Mouse (Mus musculus) layer of hippocampus, postnatal 36 days (tissue): ENCODE results near the gene Psap. TPM values are rescaled to one million over a fixed set of nuclear protein-coding genes. Genes with fewer than 3 reads are reported as not detected.
A peak's percentile ranks its signal among the peaks of the same experiment; 100 is the strongest.
"Not testable (repeated sequence)": the region's sequence is repeated elsewhere in the genome, so short reads cannot be mapped to it uniquely, and the experiment has no call there.

Experiments
- DNase-seq, 2 experiments: peaks; one replicate each; pipeline ENCODE4 v3.0.0; 2022
- total RNA-seq, 2 experiments: library from RNA; stranded (reverse); gene quantifications; 2 replicates each; pipeline ENCODE4 v1.2.3; 2021

Psap gene
- total RNA-seq: 1,000 to 10,000 TPM; 1,330 to 1,401 TPM

DNA sequence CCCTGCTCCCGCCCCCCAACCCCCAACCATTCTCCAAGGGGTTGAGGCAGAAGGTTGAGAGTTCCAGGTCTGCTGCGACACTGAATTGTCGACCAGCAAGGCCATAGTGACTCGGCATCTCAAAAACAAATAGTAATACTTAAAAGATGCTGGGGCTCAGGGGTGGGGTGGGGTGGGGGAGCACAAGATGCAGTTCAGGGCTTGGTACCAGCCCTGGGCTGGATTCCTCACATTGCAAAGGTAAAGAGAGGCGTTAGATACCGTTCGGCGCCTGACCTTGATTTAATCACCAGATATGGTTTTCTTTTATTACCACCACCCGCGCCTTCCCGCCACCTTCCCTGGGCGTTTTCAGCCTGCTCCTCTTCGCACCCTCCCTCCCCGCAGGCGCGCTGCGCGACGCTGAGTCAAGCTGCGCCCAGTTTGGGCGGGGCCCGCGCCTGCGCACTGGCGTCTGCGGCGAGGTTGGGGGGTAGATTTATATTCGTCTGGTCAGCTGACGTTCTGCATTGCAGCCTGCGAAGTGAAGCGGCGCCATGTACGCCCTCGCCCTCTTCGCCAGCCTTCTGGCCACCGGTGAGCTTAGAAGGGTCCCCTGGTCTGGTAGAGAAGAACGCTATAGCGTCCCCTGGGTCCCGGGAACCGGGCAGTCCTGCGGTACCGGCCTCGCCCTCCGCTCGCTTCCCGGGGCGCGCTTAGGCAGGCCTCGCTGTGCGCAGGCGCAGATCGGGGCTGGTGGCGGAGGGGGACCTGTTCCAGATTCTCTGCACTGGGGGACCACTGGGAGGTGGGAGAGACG is at the start of gene Psap:
Psap (plus strand) TSS at position 421 of the 799 bp plus-strand sequence.
- DNase-seq: peak; percentile 96 to 98

DNA sequence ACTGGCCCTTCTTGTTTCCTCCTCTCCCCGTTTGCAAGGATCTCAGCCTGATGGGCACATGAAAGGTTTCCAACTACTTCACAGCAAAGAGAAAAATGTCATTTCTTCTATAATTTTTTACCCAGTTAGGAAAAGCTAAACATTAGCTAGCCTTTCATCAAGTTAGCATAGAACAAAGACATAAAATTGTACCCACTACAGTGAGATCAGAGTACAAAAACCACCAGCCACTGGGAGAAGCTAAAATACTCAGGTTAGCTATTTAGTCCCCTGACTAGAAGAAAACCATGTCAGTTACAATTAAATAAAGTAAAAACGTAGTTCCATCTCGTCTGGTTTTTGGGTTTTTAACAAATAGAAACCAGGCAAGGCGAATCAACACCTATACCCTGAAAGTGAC is 49.8 kb upstream of the Psap start:
- no peak for DNase-seq

DNA sequence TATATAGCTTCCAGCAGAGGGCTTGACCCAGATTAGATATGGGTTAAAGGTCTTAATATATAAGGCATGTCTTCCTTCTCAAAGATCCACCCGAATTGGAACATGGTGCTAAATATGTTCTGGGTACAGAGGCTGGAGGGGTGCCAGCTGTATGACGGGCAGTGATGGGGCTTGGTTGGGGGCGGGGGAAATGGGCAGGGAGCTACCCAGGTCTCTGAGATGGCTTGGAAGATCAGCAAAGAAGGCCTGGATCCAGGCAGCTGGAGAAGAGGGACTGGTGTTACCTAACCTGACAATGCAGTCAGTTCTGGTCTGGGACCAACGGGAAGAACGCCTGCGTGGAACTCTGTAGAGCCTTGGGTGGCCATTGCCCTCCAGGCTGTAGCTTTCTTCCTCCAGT is 48.3 kb upstream of the Psap start:
- no peak for DNase-seq

DNA sequence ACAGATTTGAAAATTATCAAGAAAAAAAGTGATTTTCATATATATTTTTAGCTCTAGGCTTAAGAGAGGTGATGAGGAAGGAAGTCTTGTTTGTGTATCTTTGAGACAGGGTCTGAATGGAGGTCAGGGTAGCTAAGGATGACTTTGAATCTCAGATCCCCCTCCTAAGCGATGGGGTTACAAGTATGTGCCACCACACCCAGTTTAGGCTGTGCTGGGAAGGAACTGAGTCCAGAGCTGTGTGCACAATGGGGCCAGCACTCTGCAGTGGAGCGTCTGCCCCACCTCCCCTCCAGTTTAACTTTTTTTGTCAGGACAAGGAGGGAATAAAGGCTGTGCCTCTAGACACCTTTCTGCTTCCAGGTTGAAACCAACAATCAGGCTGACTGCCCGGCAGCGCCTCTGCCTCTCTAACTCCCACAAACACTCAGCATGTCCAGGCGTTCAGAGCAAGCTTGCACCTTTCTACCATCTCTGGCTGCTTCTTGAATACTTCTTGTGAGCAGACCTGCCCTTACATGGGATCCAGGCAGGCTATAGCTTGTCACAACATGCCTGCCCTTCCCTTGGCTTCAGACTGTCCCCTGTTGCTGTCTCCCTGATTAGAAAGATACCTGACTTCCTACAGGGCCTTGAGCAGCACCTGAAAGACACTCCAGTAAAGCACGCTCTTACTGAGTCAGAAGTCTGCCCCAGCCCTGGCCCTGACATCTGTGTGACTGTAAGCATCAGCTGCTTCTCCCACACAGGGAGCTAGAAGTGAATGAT is 46.9 kb upstream of the Psap start:
- DNase-seq: no peak

DNA sequence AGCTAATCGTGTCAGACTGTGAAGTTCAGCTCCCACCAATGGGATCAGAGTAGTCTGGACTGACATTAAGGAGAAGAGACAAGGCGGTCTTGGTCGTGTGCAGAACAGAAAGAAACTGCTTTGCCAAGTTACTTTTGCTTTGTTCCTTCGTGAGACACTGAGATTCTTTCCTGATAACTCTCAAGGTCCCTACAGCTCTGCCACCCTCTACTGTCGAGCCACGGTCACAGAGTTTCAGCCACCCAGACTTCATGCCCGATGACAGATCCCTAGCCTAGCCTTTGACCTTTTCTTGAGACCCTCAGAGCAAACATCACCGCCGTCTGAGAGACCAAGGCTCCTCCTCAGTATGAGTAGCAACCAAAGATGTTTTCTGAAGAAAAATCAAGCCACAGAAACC is 43.4 kb upstream of the Psap start:
- DNase-seq: no peak

DNA sequence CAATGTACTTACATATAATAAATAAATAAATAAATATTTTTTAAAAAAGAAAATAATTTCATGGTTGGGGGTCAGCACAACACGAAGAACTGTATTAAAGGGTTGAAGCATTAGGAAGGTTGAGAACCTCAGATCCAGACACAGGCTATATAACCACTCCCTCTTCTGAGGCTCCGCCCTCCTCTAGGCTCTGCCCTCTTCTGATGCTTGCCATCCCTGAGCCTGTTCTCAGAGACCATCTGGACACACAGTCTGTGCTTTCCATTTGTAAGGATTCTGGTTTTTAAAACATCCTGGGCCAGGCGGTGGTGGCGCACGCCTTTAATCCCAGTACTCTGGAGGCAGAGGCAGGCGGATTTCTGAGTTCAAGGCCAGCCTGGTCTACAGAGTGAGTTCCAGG is 41.6 kb upstream of the Psap start:
- not testable (repeated sequence) for DNase-seq

DNA sequence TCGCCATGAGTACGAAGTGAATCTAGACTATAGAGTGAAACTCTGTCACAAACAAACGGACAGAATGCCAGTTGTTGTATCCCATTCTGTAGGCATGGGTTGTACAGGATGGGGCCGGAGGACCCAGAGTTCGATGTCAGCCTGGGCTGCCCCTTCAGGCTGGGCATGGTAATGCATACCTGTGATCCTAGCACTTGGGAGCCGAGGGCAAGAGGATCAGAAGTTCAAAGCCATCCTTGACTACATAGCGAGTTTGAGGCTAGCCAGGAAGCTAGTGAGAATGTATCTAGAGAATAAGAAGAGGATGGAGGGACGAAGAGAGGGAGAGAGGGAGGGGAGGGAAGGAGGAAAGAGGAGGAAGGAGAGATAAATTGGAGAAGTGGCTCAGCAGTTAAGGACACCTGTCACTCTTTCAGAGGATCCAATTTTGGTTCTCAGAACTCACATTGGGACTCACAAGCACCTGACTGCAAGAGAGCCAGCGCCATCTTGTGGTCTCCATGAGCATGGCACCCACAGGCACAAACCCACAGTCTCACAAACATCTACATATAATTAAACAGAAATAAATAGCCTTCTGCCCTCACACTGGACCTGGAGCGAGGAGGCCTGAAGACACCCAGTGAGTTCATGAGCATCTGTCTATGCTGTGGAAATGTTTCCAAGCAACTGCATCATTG is 39.8 kb upstream of the Psap start:
- DNase-seq: peak; percentile 40 to 43

DNA sequence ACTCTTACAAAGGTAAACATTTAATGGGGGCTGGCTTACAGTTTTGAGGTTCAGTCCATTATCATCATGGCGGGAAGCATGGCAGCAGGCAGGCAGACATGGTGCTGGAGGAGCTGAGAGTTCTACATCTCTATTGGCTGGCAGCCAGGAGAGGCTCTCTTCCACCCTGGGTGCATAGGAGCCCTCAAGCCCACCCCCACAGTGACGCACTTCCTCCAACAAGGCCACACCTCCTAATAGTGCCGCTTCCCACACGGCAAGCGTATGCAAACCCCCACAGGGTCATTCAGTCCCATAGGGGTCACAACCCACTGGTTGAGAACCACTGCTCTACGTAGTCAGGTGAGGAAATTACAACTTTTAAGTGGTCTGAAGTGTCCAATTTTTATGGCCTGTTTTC is 37.0 kb upstream of the Psap start:
- no peak for DNase-seq

DNA sequence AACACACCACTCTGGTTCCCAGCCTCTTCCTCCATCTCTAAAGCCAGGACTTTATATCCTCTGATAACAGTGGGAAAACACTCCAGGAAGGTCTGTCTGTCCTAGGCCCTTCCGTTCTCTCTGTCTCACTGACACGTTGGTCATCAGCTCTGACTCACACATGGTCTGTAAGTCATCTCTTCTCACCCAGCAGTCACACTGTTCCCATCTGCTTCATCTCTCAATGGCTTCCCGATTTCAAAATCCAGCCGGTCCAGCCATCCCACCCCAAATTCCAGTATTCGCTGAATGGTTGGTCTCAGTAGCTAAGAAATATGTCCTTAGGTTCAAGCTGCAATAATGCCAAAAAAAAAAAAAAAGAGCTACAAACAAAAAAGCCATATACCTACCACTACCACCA is 33.5 kb upstream of the Psap start:
- no peak for DNase-seq

DNA sequence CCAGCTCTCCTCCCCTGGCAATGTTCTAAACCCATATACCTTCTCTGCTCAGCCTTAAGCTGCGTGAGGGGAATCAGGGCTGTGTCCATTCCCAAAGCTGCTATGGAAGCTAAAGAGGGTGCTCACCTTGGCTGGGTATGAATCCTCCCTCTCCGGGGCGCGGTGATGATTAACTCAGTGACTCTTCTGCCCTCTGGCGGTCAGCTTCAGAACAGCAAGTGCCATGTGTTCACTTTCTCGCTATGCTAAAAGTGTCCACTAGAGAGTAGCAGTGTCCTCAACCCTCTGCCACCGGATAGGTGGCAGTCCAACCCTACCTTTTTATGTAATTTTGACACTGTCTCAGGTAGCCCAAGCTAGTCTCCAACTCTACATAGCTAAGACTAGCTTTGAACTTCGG is 32.4 kb upstream of the Psap start:
- peak; percentile 87 to 90 for DNase-seq

DNA sequence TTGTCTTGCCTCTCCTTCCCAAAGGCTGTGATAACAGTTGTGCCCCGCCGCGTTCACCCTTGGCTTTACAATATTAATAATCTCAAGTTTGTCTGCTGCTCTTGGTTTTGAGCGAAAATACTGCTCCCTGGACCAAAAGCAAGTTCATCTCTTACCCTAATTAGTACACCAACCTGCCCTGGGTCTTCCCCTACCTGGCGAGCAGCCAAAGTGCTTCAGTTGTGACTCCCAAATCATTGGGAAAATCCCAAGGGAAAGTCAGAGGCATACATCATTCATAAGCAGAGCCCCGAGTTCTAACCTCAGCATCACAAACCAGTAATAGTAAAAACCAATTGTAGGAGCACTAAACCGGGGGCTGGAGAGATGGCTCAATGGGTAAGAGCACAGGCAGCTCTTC is 31.8 kb upstream of the Psap start:
- no peak for DNase-seq

DNA sequence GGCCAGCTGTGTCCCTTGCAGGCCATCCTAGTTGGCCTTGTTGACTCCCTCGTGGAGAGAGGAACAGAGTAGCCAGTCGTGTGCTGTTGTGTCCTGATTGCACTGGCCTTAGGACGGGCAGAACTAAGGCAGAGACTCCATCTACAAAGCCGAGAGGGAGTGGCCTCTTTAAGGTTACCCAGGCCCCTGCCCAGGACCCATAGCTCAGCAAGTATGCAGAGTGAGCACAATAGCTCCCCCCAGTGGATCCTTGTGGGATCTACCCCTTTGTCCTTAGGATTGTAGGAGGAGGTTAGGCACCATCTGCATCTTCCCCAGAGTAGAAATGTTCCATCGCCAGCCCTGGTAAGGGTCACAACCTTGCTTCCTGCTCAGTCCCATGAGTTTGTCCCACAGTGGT is 30.9 kb upstream of the Psap start:
- DNase-seq: peak in 1 of 2 experiments; percentile 48

DNA sequence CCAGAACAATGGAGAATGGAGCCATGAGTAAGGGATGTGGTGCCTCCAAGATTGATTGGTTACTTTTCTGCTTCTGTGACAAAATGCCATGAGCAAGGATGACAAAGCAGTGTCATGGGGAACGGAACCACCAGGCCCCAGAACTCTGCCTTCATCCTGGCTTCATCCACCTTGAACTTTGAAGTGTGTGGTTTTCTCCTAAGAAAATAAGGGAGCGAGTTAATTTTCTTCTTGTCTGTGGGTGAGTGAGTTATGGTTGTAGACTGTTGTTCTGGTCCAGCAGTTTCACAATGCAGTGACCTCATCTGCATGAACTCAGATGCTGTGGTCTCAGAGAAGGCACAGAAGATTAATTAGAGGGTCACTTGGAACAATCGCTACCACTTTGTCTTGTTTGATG is 29.1 kb upstream of the Psap start:
- DNase-seq: not testable (repeated sequence)

DNA sequence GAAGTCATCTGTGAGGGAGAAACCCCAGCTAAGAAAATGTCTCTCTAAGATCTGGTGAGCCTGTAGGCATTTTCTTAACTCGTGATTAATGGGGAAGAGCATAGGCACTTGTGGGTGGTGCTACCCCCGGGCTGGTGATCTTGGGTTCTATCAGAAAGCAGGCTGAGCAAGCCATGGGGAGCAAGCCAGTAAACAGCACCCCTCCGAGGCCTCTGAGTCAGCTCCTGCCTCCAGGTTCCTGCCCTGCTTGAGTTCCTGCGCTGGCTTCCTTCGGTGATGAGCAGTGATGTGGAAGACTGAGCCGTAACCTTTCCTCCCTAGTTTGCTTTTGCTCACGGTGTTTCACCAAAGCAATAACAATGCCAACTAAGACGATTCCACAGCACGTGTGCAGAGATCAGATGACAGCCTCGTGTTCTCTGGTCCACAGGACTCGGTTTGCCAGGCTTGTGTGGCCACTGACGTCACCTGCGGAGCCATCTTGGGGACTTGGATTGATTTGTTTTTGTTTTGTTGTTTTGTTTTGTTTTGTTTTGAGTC is 26.9 kb upstream of the Psap start:
- no peak for DNase-seq

DNA sequence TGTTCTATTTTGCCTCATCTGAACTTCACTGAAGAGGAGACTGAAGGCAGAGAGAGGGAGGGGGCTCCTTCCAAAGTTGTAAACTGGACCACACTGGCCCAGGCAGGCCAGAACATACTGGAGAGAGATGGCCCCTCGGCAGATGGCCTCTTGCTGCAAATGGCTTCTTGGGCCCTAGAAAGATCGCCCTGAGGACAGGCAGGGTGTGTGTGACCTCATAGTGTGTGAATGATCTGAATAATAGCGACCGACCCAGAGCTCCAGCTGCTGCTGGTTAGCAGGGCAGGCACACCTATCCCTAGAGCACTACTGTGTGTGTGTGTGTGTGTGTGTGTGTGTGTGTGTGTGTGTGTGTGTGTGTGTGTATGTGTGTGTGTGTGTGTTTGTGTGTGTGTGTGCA is 25.2 kb upstream of the Psap start:
- DNase-seq: no peak

DNA sequence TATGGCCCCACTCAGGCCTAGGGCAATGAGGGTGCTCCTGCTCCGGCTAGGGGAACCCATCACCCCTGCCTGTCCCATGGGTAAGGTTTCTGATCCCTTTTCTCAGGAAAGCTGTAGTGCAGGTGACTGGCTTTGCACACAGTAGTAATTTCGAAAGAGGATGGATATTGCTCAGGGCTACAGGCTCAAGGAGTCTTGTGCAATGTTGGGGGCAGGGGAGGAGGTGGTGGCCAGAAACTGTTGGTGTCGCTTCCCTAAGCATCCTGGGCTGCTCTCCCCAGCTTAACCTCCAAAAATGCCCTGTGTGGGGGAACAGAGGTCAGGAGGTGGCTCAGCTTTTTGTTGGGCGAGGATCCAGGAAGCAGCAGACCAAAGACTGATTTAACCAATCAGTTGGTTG is 24.8 kb upstream of the Psap start:
- no peak for DNase-seq

DNA sequence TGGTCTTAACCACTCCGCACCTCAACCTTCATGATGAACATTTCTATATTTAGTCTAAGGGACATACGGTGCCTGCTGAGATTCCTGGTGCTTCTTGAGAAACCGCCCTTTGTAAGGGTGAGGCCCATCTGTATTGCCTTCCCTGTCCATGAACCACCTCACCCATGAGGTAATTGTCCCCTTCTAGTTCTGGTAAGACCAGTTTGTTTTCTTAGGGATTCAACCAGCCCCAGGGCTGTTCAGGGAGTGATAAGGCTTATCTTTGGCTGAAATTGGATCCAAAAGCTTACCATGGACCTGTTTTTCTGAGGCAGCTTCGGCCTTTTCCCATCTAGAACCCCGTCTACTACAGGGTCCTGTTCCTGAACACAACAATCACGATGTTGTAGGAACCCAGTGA is 21.3 kb upstream of the Psap start:
- DNase-seq: no peak

DNA sequence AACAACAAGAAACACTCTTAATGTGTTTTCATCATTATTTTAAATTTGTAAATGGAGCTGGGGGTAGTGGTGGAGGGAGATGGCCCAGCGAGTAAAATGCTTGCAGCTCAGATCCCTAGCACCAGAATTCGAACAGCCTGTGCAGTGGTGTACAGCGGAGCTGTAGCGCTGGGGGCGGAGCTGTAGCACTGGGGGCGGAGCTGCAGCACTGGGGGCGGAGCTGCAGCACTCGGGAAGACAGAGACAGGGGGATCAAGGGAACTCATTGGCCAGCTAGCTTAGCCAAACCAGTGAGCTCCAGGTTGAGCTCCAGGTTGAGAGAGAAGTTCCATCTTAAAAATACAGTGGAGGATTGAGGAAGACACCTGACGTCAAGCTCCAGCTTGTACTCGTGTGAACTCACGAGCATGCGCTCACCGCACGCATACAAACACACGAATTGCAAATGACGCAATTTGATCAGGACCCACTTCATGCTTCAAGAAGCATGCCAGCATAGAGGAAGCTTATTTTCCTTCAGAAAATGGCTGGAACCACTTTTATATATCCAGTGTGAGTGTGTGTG is 20.1 kb upstream of the Psap start:
- no peak for DNase-seq

DNA sequence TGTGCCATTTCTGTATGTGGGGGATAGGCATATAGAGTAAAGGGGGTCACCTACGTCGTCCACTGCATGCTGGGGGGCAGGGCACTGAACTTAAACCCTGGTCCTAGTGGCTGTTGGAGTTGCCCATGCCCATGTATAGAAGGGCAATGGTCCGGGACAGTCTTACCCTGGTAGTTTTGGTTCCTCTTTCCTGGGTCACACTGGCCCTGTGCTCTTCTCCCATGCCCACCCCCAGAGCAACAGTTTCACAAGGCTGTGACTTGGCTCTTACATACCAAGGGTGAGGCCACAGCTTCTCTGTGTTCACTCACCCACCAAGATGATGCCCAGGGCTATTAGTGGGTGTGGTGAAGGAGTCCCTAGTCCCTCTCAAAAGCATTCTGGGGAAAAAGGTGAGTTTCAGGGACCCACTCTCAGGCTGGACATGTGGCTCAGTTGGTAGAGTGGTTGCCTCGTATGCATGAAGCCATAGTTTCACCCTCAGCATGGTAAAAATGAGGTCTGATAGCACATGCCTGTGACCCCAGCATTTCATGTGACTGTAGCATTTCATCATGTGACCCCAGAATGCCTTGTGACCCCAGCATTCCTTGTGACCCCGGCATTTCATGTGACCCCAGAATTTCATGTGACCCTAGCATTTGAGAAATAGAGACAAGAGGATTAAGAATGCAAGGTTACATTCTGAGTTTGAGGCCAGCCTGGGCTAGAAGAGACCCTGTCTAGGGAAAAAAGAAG is 16.7 kb upstream of the Psap start:
- DNase-seq: no peak

DNA sequence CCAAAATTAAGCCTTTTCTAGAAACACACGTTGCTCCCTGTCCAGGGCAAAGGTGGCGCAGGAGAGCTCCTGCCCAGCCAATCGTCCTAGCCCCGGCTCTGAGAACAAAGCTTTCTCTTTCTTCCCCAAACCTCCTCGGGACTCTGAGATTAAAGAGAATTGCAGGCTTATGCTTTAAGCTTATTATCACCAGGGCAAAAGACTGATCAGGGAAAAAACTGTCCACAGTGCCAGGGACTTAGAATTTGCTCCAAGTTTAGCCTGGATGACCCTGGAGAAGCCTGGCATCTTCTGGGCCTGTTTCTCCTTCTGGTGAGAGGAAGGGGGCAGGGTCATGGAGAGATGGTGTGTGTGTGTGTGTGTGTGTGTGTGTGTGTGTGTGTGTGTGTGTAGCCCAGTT is 15.9 kb upstream of the Psap start:
- DNase-seq: no peak

DNA sequence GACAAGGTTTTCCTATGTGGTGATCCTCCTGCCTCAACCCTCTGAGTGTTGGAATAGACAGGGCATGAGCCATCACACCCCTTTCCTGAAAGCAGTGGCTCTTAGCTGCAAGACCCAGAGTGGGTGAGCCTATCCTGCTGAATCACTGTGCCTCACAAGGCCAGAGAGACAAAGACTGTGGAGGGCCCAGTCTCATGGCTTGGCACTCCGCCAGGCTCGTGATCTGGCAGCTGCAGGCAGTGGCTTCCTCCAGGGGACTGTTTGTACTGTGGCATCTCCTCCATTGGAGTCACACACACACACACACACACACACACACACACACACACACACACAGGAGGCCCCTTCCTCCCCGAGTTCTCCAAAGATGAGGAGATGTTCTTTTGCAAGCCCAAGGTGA is 15.0 kb upstream of the Psap start:
- peak; percentile 72 to 80 for DNase-seq

DNA sequence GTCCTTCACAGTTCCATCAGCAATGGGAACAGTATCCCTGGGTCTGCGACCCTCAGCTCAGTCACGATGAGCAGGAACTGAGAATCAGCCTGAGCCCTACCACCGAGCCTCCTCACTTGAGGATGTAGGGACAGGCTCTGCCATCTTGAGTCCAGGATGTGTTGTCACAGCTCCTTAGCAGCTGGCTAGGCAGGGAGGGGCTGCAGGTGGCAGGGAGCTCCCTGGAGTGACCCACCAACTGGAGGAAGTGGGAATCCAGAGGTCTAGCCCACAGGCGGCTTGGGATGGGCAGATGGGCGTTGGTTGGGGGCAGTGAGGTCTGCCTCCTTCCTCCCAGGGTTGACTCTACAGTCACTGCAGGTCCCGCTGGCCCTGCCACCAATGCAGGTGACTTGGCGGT is 14.1 kb upstream of the Psap start:
- no peak for DNase-seq
